Mouse (Mus musculus) stomach, embryonic 15.5 days (tissue): Measurements from ENCODE around the gene Fat2. TPM values are rescaled to one million over a fixed set of nuclear protein-coding genes. Genes with fewer than 3 reads are reported as not detected.

ENCODE experiments used
- ATAC-seq: fragments of 200-750 bp; cut with Nextera tagmentation; 2 replicates; pipeline ENCODE4 v1.8.0; 2017; ENCODE audit warnings: low read depth, moderate number of reproducible peaks, moderate TSS enrichment; ENCODE audit not compliant: insufficient read depth, low FRiP score
- H3K27ac ChIP-seq: fragments of 300-500 bp; sonication (generic); 2 replicates; pipeline ENCODE4 v1.5.1; 2015; ENCODE audit warnings: mild to moderate bottlenecking, inconsistent platforms
- H3K27me3 ChIP-seq: fragments of 300-500 bp; sonication (generic); replicated peaks from 2 replicates; pipeline ENCODE4 v1.6.1; 2015; ENCODE audit warnings: inconsistent platforms
- H3K36me3 ChIP-seq: fragments of 300-500 bp; sonication (generic); 2 replicates; pipeline ENCODE4 v1.6.1; 2015; ENCODE audit warnings: inconsistent platforms
- H3K4me1 ChIP-seq: fragments of 300-500 bp; sonication (generic); 2 replicates; pipeline ENCODE4 v1.6.1; 2015; ENCODE audit warnings: inconsistent platforms
- H3K4me2 ChIP-seq: fragments of 300-500 bp; sonication (generic); 2 replicates; pipeline ENCODE4 v1.6.1; 2015; ENCODE audit warnings: mild to moderate bottlenecking, inconsistent platforms
- H3K4me3 ChIP-seq: fragments of 300-500 bp; sonication (generic); replicated peaks from 2 replicates; pipeline ENCODE4 v1.5.1; 2015; ENCODE audit warnings: inconsistent platforms
- H3K9ac ChIP-seq: fragments of 300-500 bp; sonication (generic); 2 replicates; pipeline ENCODE4 v1.6.1; 2015; ENCODE audit warnings: inconsistent platforms
- H3K9me3 ChIP-seq: fragments of 300-500 bp; sonication (generic); 2 replicates; pipeline ENCODE4 v1.6.1; 2016; ENCODE audit warnings: inconsistent platforms
- WGBS: fragments of 180-500 bp; shearing (Covaris S2); methylation state at CpG from one replicate; pipeline ENCODE4 v1.1.7; 2015; 5-methylcytosine and 5-hydroxymethylcytosine counted together
- polyA plus RNA-seq: library from polyadenylated mRNA; unstranded; fragments of >200 nt; fragmentation: Nextera tagmentation; extraction: Ambion mirVana; gene quantifications from 2 replicates; pipeline ENCODE4 v1.2.1, GENCODE M21; 2015

Gene Fat2
- polyA plus RNA-seq, 1 experiment from 2014 or later = 0.69 TPM

DNA sequence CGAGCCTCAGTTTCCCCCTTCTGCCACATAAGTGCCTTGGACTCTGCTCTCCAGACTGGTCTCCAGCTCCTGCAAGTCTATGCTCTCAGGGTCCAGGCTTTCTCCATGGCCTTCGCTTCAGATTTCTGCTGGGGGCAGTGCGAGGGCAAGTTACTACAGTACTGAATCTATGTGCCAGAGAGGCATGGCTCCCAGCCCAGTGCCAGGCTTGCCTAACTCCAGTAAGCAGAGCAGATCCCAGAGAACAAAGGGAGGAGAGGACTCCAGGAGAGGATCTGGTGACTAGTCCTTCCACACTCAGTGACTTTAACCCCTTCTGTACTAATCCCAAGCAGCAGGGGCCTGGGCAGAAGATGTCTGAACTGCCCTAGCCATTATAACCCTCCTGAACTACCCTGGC lies 28.3 kb upstream of the Fat2 start:
- no peak for ATAC-seq
- Histone ChIP-seq H3K27me3 (no peaks in the 10 kb centered on the region), H3K9me3 (no peaks in the 10 kb centered on the region), H3K4me2 (no peak overlapping the region), H3K27ac (no peak overlapping the region), H3K4me1 (no peaks in the 10 kb centered on the region), H3K4me3 (no peak overlapping the region), H3K9ac (no peak overlapping the region), H3K36me3 (no peaks in the 10 kb centered on the region)
- 80% methylated on average over 3 of the region's 3 CpGs for WGBS

DNA sequence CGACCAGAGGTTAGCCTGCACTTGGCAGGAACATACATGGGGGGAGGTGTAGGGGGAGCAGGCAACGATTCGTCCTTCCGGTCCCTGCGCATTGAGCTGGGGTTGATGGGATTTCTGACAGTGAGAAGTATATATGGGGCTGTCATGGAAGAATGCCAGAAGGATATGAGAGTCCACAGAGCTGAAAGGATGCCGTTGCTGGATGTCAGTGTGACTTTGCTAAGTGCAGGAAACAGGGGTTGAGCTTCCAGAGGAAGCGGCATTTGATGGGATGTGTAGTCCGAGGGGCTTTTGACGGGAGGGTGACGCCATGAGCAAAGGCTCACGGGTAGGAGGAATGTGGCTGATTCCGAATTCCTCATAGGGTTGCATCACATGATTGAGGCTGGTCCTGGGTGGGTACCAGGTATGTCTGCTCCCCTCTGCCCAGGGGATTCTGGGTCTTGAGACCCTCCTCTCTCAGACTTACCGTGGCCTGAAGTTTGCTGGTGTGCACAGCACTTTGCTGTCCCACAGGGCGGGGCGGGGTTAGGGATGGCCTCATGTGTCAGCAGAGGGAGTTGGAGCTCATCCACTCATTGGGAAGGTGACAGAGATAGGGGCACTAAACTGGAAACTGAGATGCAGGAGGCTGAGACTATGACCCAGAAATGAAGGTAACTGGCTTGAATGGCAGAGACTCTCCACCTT lies 21.9 kb upstream of the Fat2 start:
- 0 out of 2 replicates have a peak overlapping the region, but pooled peaks have one; percentile 12 for H3K4me2 ChIP-seq
- ATAC-seq = no peak
- H3K9me3 ChIP-seq = no peaks in the 10 kb centered on the region
- no peaks in the 10 kb centered on the region for H3K27me3 ChIP-seq
- H3K9ac ChIP-seq = no peak overlapping the region
- H3K27ac ChIP-seq = no peak overlapping the region
- WGBS = 55% methylated on average over 15 of the region's 15 CpGs
- H3K4me1 ChIP-seq = no peaks in the 10 kb centered on the region
- no peak overlapping the region for H3K4me3 ChIP-seq
- no peaks in the 10 kb centered on the region for H3K36me3 ChIP-seq

GRCm38 (mm10) chr11:55356846-55357245 lies 20.5 kb upstream of the Fat2 start:
- no peaks in the 10 kb centered on the region for H3K9me3 ChIP-seq
- no peak for ATAC-seq
- no peak overlapping the region for H3K9ac ChIP-seq
- H3K27ac ChIP-seq = no peak overlapping the region
- no peaks in the 10 kb centered on the region for H3K27me3 ChIP-seq
- H3K4me3 ChIP-seq = no peak overlapping the region
- no peaks in the 10 kb centered on the region for H3K4me1 ChIP-seq
- no peak overlapping the region for H3K4me2 ChIP-seq
- no peaks in the 10 kb centered on the region for H3K36me3 ChIP-seq
- WGBS = 94% methylated on average over 2 of the region's 2 CpGs

DNA sequence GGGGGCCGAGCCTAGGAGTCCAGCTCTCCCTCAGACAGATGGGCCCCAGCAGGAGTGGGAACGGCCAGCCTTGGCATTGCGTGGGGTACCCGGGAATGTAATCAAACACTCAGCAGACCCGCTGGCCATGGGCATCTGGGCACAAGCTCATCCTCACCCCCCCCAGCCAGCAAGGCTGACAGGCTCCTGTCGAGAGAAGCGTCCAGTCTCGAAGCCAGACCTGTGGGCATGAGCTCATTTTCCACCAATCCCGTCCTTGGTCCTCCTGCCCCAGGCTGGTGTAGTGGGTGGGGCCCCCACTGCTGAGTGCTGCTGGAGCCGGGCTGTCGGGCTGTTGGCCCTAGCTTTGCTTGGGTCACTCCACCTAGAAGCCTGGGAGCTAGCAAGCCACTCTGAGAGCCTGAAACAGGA lies 5.6 kb upstream of the Fat2 start:
- Histone ChIP-seq H3K4me2 (no peak overlapping the region), H3K27ac (no peak overlapping the region), H3K36me3 (no peaks in the 10 kb centered on the region), H3K4me1 (no peaks in the 10 kb centered on the region), H3K27me3 (no peaks in the 10 kb centered on the region), H3K9ac (no peak overlapping the region), H3K4me3 (no peak overlapping the region), H3K9me3 (no peaks in the 10 kb centered on the region)
- WGBS = 58% methylated on average over 11 of the region's 11 CpGs
- no peak for ATAC-seq

DNA sequence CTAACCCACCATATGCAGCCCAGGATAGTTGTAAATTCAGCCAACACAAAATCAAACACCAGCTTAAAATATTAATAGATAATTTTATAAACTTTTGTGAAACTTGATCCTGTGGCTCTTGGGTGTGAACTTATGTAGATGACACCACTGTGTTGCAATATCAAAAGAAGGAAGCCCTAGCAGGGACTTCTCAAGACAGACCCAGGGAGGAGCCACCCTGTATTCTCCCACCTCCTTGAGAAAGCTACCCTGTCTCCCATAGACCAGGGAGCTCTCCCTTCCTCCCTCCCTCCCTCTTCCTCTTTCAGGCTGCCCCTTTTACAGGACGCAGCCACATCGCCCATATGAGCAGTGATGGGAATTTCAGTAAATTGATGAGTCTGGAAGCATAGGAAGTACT lies 4.4 kb upstream of the Fat2 start:
- Histone ChIP-seq H3K27ac (no peak overlapping the region), H3K36me3 (no peaks in the 10 kb centered on the region), H3K4me2 (no peak overlapping the region), H3K4me3 (no peak overlapping the region), H3K9ac (no peak overlapping the region), H3K4me1 (no peaks in the 10 kb centered on the region), H3K27me3 (no peaks in the 10 kb centered on the region), H3K9me3 (no peaks in the 10 kb centered on the region)
- WGBS = 75% methylated on average over 2 of the region's 2 CpGs
- ATAC-seq = no peak

DNA sequence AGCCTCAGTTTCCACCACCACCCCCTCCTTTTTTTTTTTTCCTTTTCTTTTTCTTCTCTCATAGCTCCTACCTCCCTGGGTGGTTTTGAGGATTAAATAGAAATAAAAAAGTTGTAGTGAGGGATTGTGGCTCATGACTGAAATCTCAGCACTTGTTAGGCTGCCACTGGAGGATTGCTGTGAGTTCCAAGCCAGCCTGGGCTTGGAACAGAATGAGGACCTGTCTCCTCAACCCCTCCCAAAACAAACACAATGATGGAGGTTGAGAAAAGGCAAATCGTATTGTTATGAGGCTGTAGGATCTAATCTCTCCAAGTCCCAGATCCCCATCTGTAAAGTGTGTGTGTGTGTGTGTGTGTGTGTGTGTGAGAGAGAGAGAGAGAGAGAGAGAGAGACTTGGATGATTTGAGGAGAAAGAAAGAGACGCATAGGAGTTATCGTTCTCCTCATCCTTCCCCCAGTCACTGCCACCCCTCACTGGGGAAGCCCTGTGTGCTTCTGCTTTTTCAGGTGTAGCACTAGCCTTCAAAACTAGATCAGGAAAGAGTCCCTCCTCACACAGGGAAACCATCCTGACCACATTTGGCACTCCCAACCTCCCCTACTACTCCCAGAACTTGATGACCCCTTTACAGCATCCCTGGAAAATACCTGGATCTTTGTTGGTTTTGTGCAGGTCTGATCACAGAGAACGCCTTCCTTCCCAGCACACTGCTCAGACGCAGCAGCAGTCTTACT lies 837 bp upstream of the Fat2 start:
- no peak overlapping the region for H3K27ac ChIP-seq
- H3K36me3 ChIP-seq = no peaks in the 10 kb centered on the region
- H3K4me1 ChIP-seq = no peaks in the 10 kb centered on the region
- no peak overlapping the region for H3K9ac ChIP-seq
- no peak for ATAC-seq
- no peak overlapping the region for H3K4me2 ChIP-seq
- no peak overlapping the region for H3K4me3 ChIP-seq
- no peaks in the 10 kb centered on the region for H3K9me3 ChIP-seq
- H3K27me3 ChIP-seq = no peaks in the 10 kb centered on the region
- 66% methylated on average over 5 of the region's 5 CpGs for WGBS

DNA sequence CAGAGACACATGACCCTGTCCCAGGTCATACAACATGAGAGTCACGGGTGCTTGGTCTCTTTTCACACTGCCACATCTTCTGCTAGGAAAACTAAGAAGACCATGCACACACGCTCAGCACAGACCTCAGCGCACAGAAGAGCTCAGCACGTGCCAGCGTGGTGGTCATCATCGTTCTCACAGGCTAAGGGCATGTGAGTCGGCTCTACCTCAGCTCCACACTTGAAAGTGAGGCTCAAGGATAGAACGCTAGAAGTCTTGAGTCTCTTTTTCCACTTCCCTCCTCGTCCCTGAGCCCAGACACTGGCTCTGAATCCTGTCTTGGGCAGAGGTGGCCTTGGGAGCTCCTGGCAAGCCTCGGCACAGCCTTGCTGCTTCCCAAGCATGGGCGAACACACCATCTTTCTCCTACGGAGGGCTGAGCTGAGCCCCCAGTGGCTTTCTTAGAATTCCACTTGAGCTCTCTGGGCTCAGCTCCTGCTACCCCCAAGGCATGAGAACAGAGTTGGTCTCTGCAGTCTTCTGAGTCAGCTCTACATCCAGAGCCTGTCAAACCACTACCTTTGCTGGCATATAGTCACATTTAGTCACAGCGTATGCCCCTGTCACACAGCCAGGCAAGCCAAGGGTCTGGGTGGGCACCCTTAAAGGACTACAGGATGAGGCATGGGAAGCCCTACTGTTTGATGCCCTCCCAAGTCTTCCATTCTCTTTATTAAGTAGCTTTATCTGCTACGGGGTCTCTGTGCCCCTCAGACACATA lies 869 bp downstream of the Fat2 start:
- Histone ChIP-seq H3K4me1 (0 out of 2 replicates have a peak, but pooled peaks cover 3% of the 10 kb centered on the region), H3K4me2 (no peak overlapping the region), H3K9ac (no peak overlapping the region), H3K27ac (no peak overlapping the region), H3K36me3 (no peaks in the 10 kb centered on the region), H3K4me3 (no peak overlapping the region), H3K9me3 (no peaks in the 10 kb centered on the region), H3K27me3 (no peaks in the 10 kb centered on the region)
- WGBS = 86% methylated on average over 14 of the region's 14 CpGs
- ATAC-seq = no peak

- 82% methylated on average over 4 of the region's 4 CpGs for WGBS
- Histone ChIP-seq H3K27me3 (no peaks in the 10 kb centered on the region), H3K4me2 (no peak overlapping the region), H3K9ac (no peak overlapping the region), H3K9me3 (no peaks in the 10 kb centered on the region), H3K4me1 (0 out of 2 replicates have a peak, but pooled peaks cover 8% of the 10 kb centered on the region), H3K36me3 (no peaks in the 10 kb centered on the region), H3K4me3 (no peak overlapping the region), H3K27ac (no peak overlapping the region)
- ATAC-seq = no peak
These were observed 1.8 kb downstream of the Fat2 start for GRCm38 (mm10) chr11:55334545-55334944.

GRCm38 (mm10) chr11:55334063-55334462 lies 2.3 kb downstream of the Fat2 start:
- 77% methylated on average over 6 of the region's 6 CpGs for WGBS
- Histone ChIP-seq H3K9me3 (no peaks in the 10 kb centered on the region), H3K27ac (no peak overlapping the region), H3K9ac (no peak overlapping the region), H3K4me3 (no peak overlapping the region), H3K36me3 (no peaks in the 10 kb centered on the region), H3K27me3 (no peaks in the 10 kb centered on the region), H3K4me2 (no peak overlapping the region), H3K4me1 (0 out of 2 replicates have a peak, but pooled peaks cover 8% of the 10 kb centered on the region)
- no peak for ATAC-seq

DNA sequence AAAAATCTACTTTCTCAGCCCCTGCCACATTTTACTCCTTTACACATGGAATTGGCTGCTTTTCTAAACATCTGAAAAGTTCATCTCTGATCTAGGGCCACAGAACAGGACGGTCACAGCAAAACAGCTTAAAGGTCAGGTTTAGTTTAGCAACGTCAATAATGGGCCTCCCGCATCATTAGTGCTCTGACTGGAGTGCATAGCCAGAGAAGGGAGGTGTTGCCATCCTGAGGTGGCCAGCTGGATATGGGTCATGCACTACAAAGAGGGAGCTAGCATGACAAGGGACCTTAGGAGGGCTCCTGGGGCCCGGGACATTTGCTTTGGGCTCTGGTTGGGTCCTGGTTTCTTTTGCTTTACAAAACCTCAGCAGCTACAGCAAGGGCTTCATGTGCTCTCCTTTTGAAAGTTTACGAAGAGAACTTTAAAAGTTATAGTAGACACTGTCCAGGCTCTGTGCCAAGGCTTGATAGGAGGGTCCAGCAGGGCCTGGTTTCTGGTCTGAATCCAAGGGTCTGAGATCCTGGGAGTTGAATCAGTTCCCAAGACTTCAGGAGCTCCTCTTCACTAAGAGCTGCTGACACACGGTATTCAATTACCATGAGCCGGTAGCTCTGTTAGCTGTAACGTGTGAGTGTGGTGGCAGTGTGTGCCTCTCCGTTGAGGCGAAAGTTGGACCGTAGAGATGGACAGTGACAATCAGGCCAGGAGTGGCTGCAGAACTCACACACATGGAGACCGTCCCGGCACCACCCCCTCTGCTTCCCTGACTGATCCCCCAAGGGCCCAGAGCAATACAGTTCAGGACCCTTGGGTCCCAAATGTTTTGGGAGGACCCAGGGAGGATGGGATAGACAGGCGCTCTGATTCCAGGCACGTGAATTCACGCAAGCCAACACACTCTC lies 6.2 kb downstream of the Fat2 start:
- no peak; the same call in 1 of the 2 replicates for ATAC-seq
- Histone ChIP-seq H3K27me3 (no peaks in the 10 kb centered on the region), H3K4me1 (0 out of 2 replicates have a peak, but pooled peaks cover 8% of the 10 kb centered on the region), H3K36me3 (no peaks in the 10 kb centered on the region), H3K4me2 (no peak overlapping the region), H3K27ac (peak overlapping the region; percentile 38; the same call in 1 of the 2 replicates), H3K9ac (no peak overlapping the region), H3K4me3 (no peak overlapping the region), H3K9me3 (no peaks in the 10 kb centered on the region)
- WGBS = 53% methylated on average over 16 of the region's 16 CpGs
